Comparison of ENCODE assay signal across 8 mouse cellular contexts in the genomic region with DNA sequence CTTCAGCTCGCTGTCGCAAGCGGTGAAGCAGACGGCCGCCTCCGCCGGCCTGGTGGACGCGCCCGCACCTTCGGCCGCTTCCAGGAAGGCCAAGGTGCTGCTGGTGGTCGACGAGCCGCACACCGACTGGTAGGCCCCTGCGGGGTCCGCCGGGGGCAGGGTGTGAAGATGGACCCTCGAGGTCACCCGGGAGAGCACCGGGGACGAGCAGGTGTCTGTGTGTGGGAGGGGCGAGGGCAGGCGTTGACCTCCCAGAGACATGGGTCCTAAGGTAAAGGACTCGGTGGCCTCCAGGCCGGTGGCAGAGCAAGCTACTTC. TPM values are rescaled to one million over a fixed set of nuclear protein-coding genes. Genes with fewer than 3 reads are reported as not detected.
A peak's percentile ranks its signal among the peaks of the same experiment; 100 is the strongest.
DNase-seq lines count a peak whose midpoint lies in the region; ATAC-seq and TF ChIP-seq lines count a peak whose summit lies in the region.

No protein-coding gene starts in this region.

- TF ChIP-seq CTCF in lung, embryonic 14.5 days (IDR thresholded peaks at IDR 0.05; ENCODE audit: low read depth), result no peak

- H3K9ac ChIP-seq in lung, embryonic 14.5 days, result peak overlapping the region; percentile 40
- peak overlapping the region; percentile 70 for H3K9ac ChIP-seq in intestine, embryonic 16.5 days (ENCODE audit: low read depth, low read length)
- peak overlapping the region; percentile 77 for H3K9ac ChIP-seq in neural tube, embryonic 14.5 days (replicated peaks; ENCODE audit: low read depth, low read length)

- peak; percentile 55; the same call in 1 of the 2 replicates for ATAC-seq in lung, embryonic 14.5 days (ENCODE audit: insufficient read depth)
- no peak for ATAC-seq in intestine, embryonic 16.5 days
- ATAC-seq in neural tube, embryonic 14.5 days (ENCODE audit: low read depth), result no peak; the same call in 1 of the 2 replicates

- H3K27me3 ChIP-seq in lung, embryonic 14.5 days (ENCODE audit: insufficient read depth, low read length), result peaks cover 23% of the 10 kb centered on the region
- H3K27me3 ChIP-seq in intestine, embryonic 16.5 days (replicated peaks; ENCODE audit: control insufficient read depth, insufficient read depth, low read length), result peaks cover 5% of the 10 kb centered on the region
- H3K27me3 ChIP-seq in neural tube, embryonic 14.5 days (ENCODE audit: control insufficient read depth, insufficient read depth, low read length), result no peaks in the 10 kb centered on the region

- H3K4me2 ChIP-seq in lung, embryonic 14.5 days, result peak overlapping the region; percentile 95
- peak overlapping the region; percentile 93 for H3K4me2 ChIP-seq in intestine, embryonic 16.5 days (ENCODE audit: low read depth, low read length)
- peak overlapping the region; percentile 68 for H3K4me2 ChIP-seq in neural tube, embryonic 14.5 days (ENCODE audit: low read depth, low read length)

- no peak overlapping the region for H3K27ac ChIP-seq in lung, embryonic 14.5 days (ENCODE audit: low read depth)
- no peak overlapping the region for H3K27ac ChIP-seq in intestine, embryonic 16.5 days (ENCODE audit: low read length)
- peak overlapping the region; percentile 62 for H3K27ac ChIP-seq in neural tube, embryonic 14.5 days (ENCODE audit: low read depth, low read length)

- peak overlapping the region; percentile 57 for H3K4me3 ChIP-seq in lung, embryonic 14.5 days (ENCODE audit: low read depth, low read length)
- H3K4me3 ChIP-seq in intestine, embryonic 16.5 days (ENCODE audit: low read length), result peak overlapping the region; percentile 70
- H3K4me3 ChIP-seq in neural tube, embryonic 14.5 days (ENCODE audit: low read depth, low read length), result peak overlapping the region; percentile 75

- peak; percentile 2 for DNase-seq in adrenal gland, adult 2 months
- no peak for DNase-seq in adrenal gland, adult 8-10 months
- DNase-seq in lung, embryonic 14.5 days, result no peak
- DNase-seq in lung, postnatal 14 days, result no peak
- no peak for DNase-seq in frontal cortex, adult 2 months (ENCODE audit: extremely low spot score in 1 of 2, low spot score in 1 of 2)
- no peak for DNase-seq in thymus, postnatal 25 days

- H3K9me3 ChIP-seq in lung, embryonic 14.5 days (ENCODE audit: low read depth, low read length), result no peaks in the 10 kb centered on the region
- no peaks in the 10 kb centered on the region for H3K9me3 ChIP-seq in intestine, embryonic 16.5 days (ENCODE audit: control insufficient read depth, low read length)
- no peaks in the 10 kb centered on the region for H3K9me3 ChIP-seq in neural tube, embryonic 14.5 days (ENCODE audit: control insufficient read depth, low read length)

- H3K36me3 ChIP-seq in lung, embryonic 14.5 days (ENCODE audit: insufficient read depth), result no peaks in the 10 kb centered on the region
- H3K36me3 ChIP-seq in intestine, embryonic 16.5 days (ENCODE audit: control insufficient read depth, insufficient read depth, low read length), result no peaks in the 10 kb centered on the region
- H3K36me3 ChIP-seq in neural tube, embryonic 14.5 days (ENCODE audit: control insufficient read depth, insufficient read depth, low read length), result no peaks in the 10 kb centered on the region

- no peaks in the 10 kb centered on the region for H3K4me1 ChIP-seq in lung, embryonic 14.5 days (ENCODE audit: insufficient read depth)
- no peaks in the 10 kb centered on the region for H3K4me1 ChIP-seq in intestine, embryonic 16.5 days (ENCODE audit: control insufficient read depth, insufficient read depth, low read length)
- peaks cover 6% of the 10 kb centered on the region; the same call in 1 of the 2 replicates for H3K4me1 ChIP-seq in neural tube, embryonic 14.5 days (ENCODE audit: control insufficient read depth, insufficient read depth, low read length)

- 2% methylated on average over 27 of the region's 27 CpGs for WGBS in lung, embryonic 14.5 days
- WGBS in intestine, embryonic 16.5 days, result 2% methylated on average over 27 of the region's 27 CpGs
- 2% methylated on average over 27 of the region's 27 CpGs for WGBS in neural tube, embryonic 14.5 days

RNA-seq across cellular contexts. Expression of a gene that starts 0.6 kb away (rescaled TPM):
- 10 to 100 TPM; 14.0 to 26.4 TPM for total RNA-seq in adrenal gland, adult 2 months (2021)
- 17.9 and 38.7 TPM in 2 replicates for polyA plus RNA-seq in adrenal gland, adult 2 months (2012; rRNA removed)
- total RNA-seq in adrenal gland, adult 8-10 months (2022), result 10 to 100 TPM; 18.0 to 39.1 (median 25.6) TPM
- polyA plus RNA-seq in lung, embryonic 14.5 days (2014; fragmentation: Nextera tagmentation; extraction: Ambion mirVana), result 0.72 and 1.7 TPM in 2 replicates
- polyA plus RNA-seq in intestine, embryonic 16.5 days (2015; fragmentation: Nextera tagmentation; extraction: Ambion mirVana), result 0.89 and 1.9 TPM in 2 replicates
- 59.8 and 81.4 TPM in 2 replicates for polyA plus RNA-seq in neural tube, embryonic 14.5 days (2014; fragmentation: Nextera tagmentation; extraction: Ambion mirVana)
- polyA plus RNA-seq in frontal cortex, adult 2 months (2012; rRNA removed), result 385 and 411 TPM in 2 replicates
